Mouse (Mus musculus) ES-E14 (cell line): ENCODE results near the gene Slc22a18.

Experiments used
- CHD2 ChIP-seq: IDR thresholded peaks from 2 replicates; pipeline ENCODE4 v1.6.1; 2014; ENCODE audit warnings: mild to moderate bottlenecking, low read depth, low read length, inconsistent platforms
- ZC3H11A ChIP-seq: IDR thresholded peaks from 2 replicates; pipeline ENCODE4 v1.6.1; 2012; ENCODE audit warnings: low read depth, mild to moderate bottlenecking, inconsistent platforms, low read length, borderline replicate concordance

DNA sequence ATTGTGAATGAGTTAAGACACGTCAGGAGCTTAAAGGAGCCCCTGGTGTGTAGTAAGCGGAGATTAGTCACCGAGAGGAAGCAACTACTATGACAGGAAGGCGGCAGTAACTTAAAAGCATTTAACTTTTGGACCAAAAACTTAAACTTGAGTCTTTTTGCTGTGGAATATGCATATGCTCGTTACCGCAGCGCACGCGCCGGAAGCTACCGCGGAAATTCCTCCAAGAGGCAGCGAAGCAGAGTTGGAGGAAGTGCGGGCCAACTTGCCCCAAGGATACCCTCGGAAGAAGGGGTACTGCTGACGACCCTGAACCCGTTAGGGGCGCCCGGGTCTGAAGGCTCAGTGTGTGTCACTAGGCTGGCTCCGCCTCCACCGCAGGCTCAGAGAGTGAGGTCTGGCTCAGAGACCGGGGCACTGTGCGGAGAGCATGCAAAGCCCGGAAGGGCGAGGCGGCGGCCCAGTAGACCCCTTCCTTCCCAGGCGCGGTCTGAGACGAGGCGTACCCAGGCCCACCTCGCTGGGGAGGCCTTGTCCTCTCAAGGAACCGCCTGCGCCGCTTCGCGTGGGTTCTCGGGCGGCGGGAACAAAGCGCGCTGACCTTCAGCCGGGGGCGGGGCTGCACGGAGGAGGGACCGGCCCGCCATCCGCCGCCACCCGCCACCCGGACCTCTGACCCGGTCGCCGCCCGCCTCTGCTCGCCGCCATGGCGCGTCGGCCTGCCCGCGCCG, 74.9 kb downstream of the Slc22a18 start:
- no peak for TF ChIP-seq ZC3H11A
- TF ChIP-seq CHD2 = no peak
